Mouse (Mus musculus): ENCODE data around the gene Zfp428. TPM values are rescaled to one million over a fixed set of nuclear protein-coding genes. Genes with fewer than 3 reads are reported as not detected.

The Zfp428 gene
- total and polyA plus RNA-seq, 3 experiments: 12.4 to 16.4 TPM; not detected in 1

GRCm38 (mm10) chr7:24487403-24487802, 19.4 kb upstream of the Zfp428 start:
- H3K27ac ChIP-seq (ENCODE audit: control insufficient read depth, low read depth, low read length): no peak overlapping the region
- H3K79me2 ChIP-seq (ENCODE audit: control insufficient read depth, insufficient read depth, low read length, poor library complexity): no peaks in the 10 kb centered on the region
- no peak for TF ChIP-seq NELFE (IDR thresholded peaks at IDR 0.05; ENCODE audit: low read depth, low read length)
- TF ChIP-seq POLR2AphosphoS5 (IDR thresholded peaks at IDR 0.05; ENCODE audit: borderline replicate concordance, low read depth, low read length): no peak
- no peak for TF ChIP-seq CHD1 (IDR thresholded peaks at IDR 0.05; ENCODE audit: low read depth, low read length)
- no peak for TF ChIP-seq MYC (IDR thresholded peaks at IDR 0.05; ENCODE audit: low read depth, low read length)
- TF ChIP-seq MAZ (IDR thresholded peaks at IDR 0.05; ENCODE audit: low read depth, low read length): no peak
- no peak for TF ChIP-seq MAFK (IDR thresholded peaks at IDR 0.05; ENCODE audit: borderline replicate concordance, low read depth, low read length)
- no peak for TF ChIP-seq ETS1 (IDR thresholded peaks at IDR 0.05; ENCODE audit: low read depth, low read length)
- TF ChIP-seq CTCF (IDR thresholded peaks at IDR 0.05 in 2 of 3, conservative IDR thresholded peaks at IDR 0.05 in 1 of 3; ENCODE audit: control insufficient read depth in 1 of 3, insufficient read depth in 1 of 3, low read depth in 2 of 3, low read length in 3 of 3, poor library complexity in 1 of 3, severe bottlenecking in 1 of 3): no peak
- TF ChIP-seq EP300 (IDR thresholded peaks at IDR 0.05; ENCODE audit: low read depth in 1 of 2, low read length in 2 of 2): no peak
- no peak for TF ChIP-seq ELF1 (IDR thresholded peaks at IDR 0.05; ENCODE audit: low read depth, low read length)
- no peak for TF ChIP-seq KAT2A (conservative IDR thresholded peaks at IDR 0.05; ENCODE audit: low read depth, low read length)
- no peak for TF ChIP-seq E2F4 (IDR thresholded peaks at IDR 0.05; ENCODE audit: borderline replicate concordance, low read depth, low read length)
- TF ChIP-seq BHLHE40 (IDR thresholded peaks at IDR 0.05; ENCODE audit: borderline replicate concordance, low read depth, low read length): no peak
- no peak for TF ChIP-seq RCOR1 (IDR thresholded peaks at IDR 0.05; ENCODE audit: low read depth, low read length)
- TF ChIP-seq USF1 (IDR thresholded peaks at IDR 0.05; ENCODE audit: low read depth, low read length): no peak
- TF ChIP-seq GATA1 (IDR thresholded peaks at IDR 0.05; ENCODE audit: low read depth, low read length): no peak
- TF ChIP-seq TCF12 (IDR thresholded peaks at IDR 0.05; ENCODE audit: low read depth, low read length): no peak
- TF ChIP-seq SMC3 (IDR thresholded peaks at IDR 0.05; ENCODE audit: low read depth, low read length): no peak
- H3K9ac ChIP-seq (ENCODE audit: control insufficient read depth, low read depth, low read length, poor library complexity, severe bottlenecking): no peak overlapping the region
- no peaks in the 10 kb centered on the region for H3K9me3 ChIP-seq (replicated peaks; ENCODE audit: insufficient read depth, low read length)
- H3K4me1 ChIP-seq (ENCODE audit: control insufficient read depth in 1 of 2, insufficient read depth in 2 of 2, low read length in 2 of 2): no peaks in the 10 kb centered on the region
- peaks cover 2 to 7% of the 10 kb centered on the region in 2 experiments; a peak in 3 of 4 replicates for H3K27me3 ChIP-seq (ENCODE audit: control insufficient read depth in 1 of 2, insufficient read depth in 2 of 2, low read length in 2 of 2)
- H3K36me3 ChIP-seq (ENCODE audit: control insufficient read depth in 1 of 2, insufficient read depth in 2 of 2, low read length in 2 of 2): no peaks in the 10 kb centered on the region
- no peak for DNase-seq (ENCODE audit: low read depth, low spot score)
- H3K4me3 ChIP-seq (ENCODE audit: control insufficient read depth in 1 of 2, insufficient read depth in 1 of 2, low read depth in 2 of 2, low read length in 2 of 2): no peak overlapping the region

GRCm38 (mm10) chr7:24488303-24488702, 18.5 kb upstream of the Zfp428 start:
- Histone ChIP-seq H3K36me3 (ENCODE audit: control insufficient read depth in 1 of 2, insufficient read depth in 2 of 2, low read length in 2 of 2) (no peaks in the 10 kb centered on the region), H3K9ac (ENCODE audit: control insufficient read depth, low read depth, low read length, poor library complexity, severe bottlenecking) (no peak overlapping the region), H3K4me3 (ENCODE audit: control insufficient read depth in 1 of 2, insufficient read depth in 1 of 2, low read depth in 2 of 2, low read length in 2 of 2) (no peak overlapping the region), H3K9me3 (replicated peaks; ENCODE audit: insufficient read depth, low read length) (no peaks in the 10 kb centered on the region), H3K79me2 (ENCODE audit: control insufficient read depth, insufficient read depth, low read length, poor library complexity) (no peaks in the 10 kb centered on the region), H3K27me3 (ENCODE audit: control insufficient read depth in 1 of 2, insufficient read depth in 2 of 2, low read length in 2 of 2) (peaks cover 2 to 8% of the 10 kb centered on the region in 2 experiments; a peak in 3 of 4 replicates), H3K27ac (ENCODE audit: control insufficient read depth, low read depth, low read length) (no peak overlapping the region), H3K4me1 (ENCODE audit: control insufficient read depth in 1 of 2, insufficient read depth in 2 of 2, low read length in 2 of 2) (no peaks in the 10 kb centered on the region)
- TF ChIP-seq MYC (IDR thresholded peaks at IDR 0.05; ENCODE audit: low read depth, low read length) (no peak), CTCF (IDR thresholded peaks at IDR 0.05 in 2 of 3, conservative IDR thresholded peaks at IDR 0.05 in 1 of 3; ENCODE audit: control insufficient read depth in 1 of 3, insufficient read depth in 1 of 3, low read depth in 2 of 3, low read length in 3 of 3, poor library complexity in 1 of 3, severe bottlenecking in 1 of 3) (no peak), MAZ (IDR thresholded peaks at IDR 0.05; ENCODE audit: low read depth, low read length) (no peak), RAD21 (IDR thresholded peaks at IDR 0.05; ENCODE audit: low read depth, low read length) (no peak), ZNF384 (IDR thresholded peaks at IDR 0.05; ENCODE audit: low read depth, low read length) (no peak), MEF2A (IDR thresholded peaks at IDR 0.05; ENCODE audit: extremely low read depth, insufficient replicate concordance, low read depth, low read length, poor library complexity, severe bottlenecking) (no peak), HCFC1 (IDR thresholded peaks at IDR 0.05; ENCODE audit: low read depth, low read length) (no peak)
- DNase-seq (ENCODE audit: low read depth, low spot score): no peak
